22 mouse cellular contexts compared by ENCODE assay signal in genomic region chr11:114741451-114741850, GRCm38 (mm10). TPM values are rescaled to one million over a fixed set of nuclear protein-coding genes. Genes with fewer than 3 reads are reported as not detected.
DNase-seq lines count a peak whose midpoint lies in the region; ATAC-seq lines count a peak whose summit lies in the region.
"Had no signal": no experiment of that assay in that cellular context is flagged by ENCODE, and none has a peak within 500 bp of the region (broad histone marks: within the 10 kb centered on the region; RNA-seq: fewer than 3 reads in every experiment).

No protein-coding gene starts in this region.

- 19% methylated on average over 6 of the region's 6 CpGs for whole genome bisulfite sequencing in forebrain, embryonic 14.5 days
- WGBS in forebrain, embryonic 13.5 days = 16% methylated on average over 6 of the region's 6 CpGs
- WGBS in midbrain, embryonic 15.5 days = 6% methylated on average over 6 of the region's 6 CpGs

- no peak overlapping the region for H3K4me2 ChIP-seq in forebrain, embryonic 14.5 days (ENCODE audit: low read length)
- no peak overlapping the region for H3K4me2 ChIP-seq in forebrain, embryonic 13.5 days
- H3K4me2 ChIP-seq in midbrain, embryonic 15.5 days = no peak overlapping the region
- H3K4me2 ChIP-seq: limb, embryonic 13.5 days had no signal

- H3K4me3 ChIP-seq in forebrain, embryonic 14.5 days (ENCODE audit: low read depth, low read length) = no peak overlapping the region
- no peak overlapping the region for H3K4me3 ChIP-seq in forebrain, embryonic 13.5 days
- H3K4me3 ChIP-seq in midbrain, embryonic 15.5 days = no peak overlapping the region
- H3K4me3 ChIP-seq: erythroblast, embryonic 14.5 days; limb, embryonic 13.5 days; megakaryocyte, embryonic 14.5 days had no signal

- no peak for ATAC-seq in forebrain, embryonic 14.5 days
- ATAC-seq in forebrain, embryonic 13.5 days = no peak
- ATAC-seq in midbrain, embryonic 15.5 days (replicated peaks) = peak; percentile 70; the same call in 1 of the 2 replicates

- H3K27ac ChIP-seq in forebrain, embryonic 14.5 days (ENCODE audit: low read depth, low read length) = no peak overlapping the region
- H3K27ac ChIP-seq in forebrain, embryonic 13.5 days = no peak overlapping the region
- no peak overlapping the region for H3K27ac ChIP-seq in midbrain, embryonic 15.5 days
- H3K27ac ChIP-seq: limb, embryonic 13.5 days had no signal

- H3K9ac ChIP-seq in forebrain, embryonic 14.5 days (ENCODE audit: low read length) = no peak overlapping the region
- no peak overlapping the region for H3K9ac ChIP-seq in forebrain, embryonic 13.5 days
- no peak overlapping the region for H3K9ac ChIP-seq in midbrain, embryonic 15.5 days
- H3K9ac ChIP-seq: limb, embryonic 13.5 days had no signal

- peak; percentile 24 for DNase-seq in forebrain, embryonic 14.5 days (ENCODE audit: low spot score)
- DNase-seq in A20 (ENCODE audit: low read depth, low spot score) = peak; percentile 89
- peak; percentile 71 for DNase-seq in embryo, embryonic 10.5 days (ENCODE audit: low spot score)
- DNase-seq in liver = no peak
- DNase-seq in left cerebral cortex, adult 8-10 months (ENCODE audit: low spot score in 2 of 2) = no peak
- DNase-seq in thymus, postnatal 25 days = no peak
- DNase-seq: cerebellum, adult 9-11 months; gastrocnemius, postnatal 36 days; kidney, adult 2 months; kidney, postnatal 14 days; layer of hippocampus, adult 9-11 months; lung, postnatal 10 days; thymus, adult 18-20 months had no signal

- H3K9me3 ChIP-seq in forebrain, embryonic 14.5 days (replicated peaks; ENCODE audit: control insufficient read depth, low read length) = no peaks in the 10 kb centered on the region
- H3K9me3 ChIP-seq in forebrain, embryonic 13.5 days (replicated peaks) = no peaks in the 10 kb centered on the region
- H3K9me3 ChIP-seq in midbrain, embryonic 15.5 days = no peaks in the 10 kb centered on the region
- H3K9me3 ChIP-seq: limb, embryonic 13.5 days; megakaryocyte, embryonic 14.5 days had no signal

- H3K4me1 ChIP-seq in forebrain, embryonic 14.5 days (ENCODE audit: control insufficient read depth, insufficient read depth, low read length) = 0 out of 2 replicates have a peak, but pooled peaks cover 3% of the 10 kb centered on the region
- H3K4me1 ChIP-seq in forebrain, embryonic 13.5 days = peaks cover 25% of the 10 kb centered on the region
- H3K4me1 ChIP-seq in midbrain, embryonic 15.5 days = peaks cover 11% of the 10 kb centered on the region

- H3K27me3 ChIP-seq in forebrain, embryonic 14.5 days (replicated peaks; ENCODE audit: control insufficient read depth, insufficient read depth, low read length) = no peaks in the 10 kb centered on the region
- H3K27me3 ChIP-seq in forebrain, embryonic 13.5 days = no peaks in the 10 kb centered on the region
- peaks cover 15% of the 10 kb centered on the region for H3K27me3 ChIP-seq in midbrain, embryonic 15.5 days (replicated peaks)

- H3K36me3 ChIP-seq in forebrain, embryonic 14.5 days (ENCODE audit: control insufficient read depth, insufficient read depth, low read length) = no peaks in the 10 kb centered on the region
- no peaks in the 10 kb centered on the region for H3K36me3 ChIP-seq in forebrain, embryonic 13.5 days (ENCODE audit: poor library complexity, severe bottlenecking)
- H3K36me3 ChIP-seq in midbrain, embryonic 15.5 days (replicated peaks) = no peaks in the 10 kb centered on the region
- H3K36me3 ChIP-seq: limb, embryonic 13.5 days had no signal

RNA-seq across cellular contexts. Expression of gene Dnaic2, which starts 14.2 kb away (rescaled TPM):
- polyA plus RNA-seq in forebrain, embryonic 14.5 days (2014; fragmentation: Nextera tagmentation; extraction: Ambion mirVana) = 2.1 and 3.0 TPM in 2 replicates
- polyA plus RNA-seq in forebrain, embryonic 13.5 days (2015; fragmentation: Nextera tagmentation; extraction: Ambion mirVana) = 1.8 and 3.7 TPM in 2 replicates
- polyA plus RNA-seq in midbrain, embryonic 15.5 days (2015; fragmentation: Nextera tagmentation; extraction: Ambion mirVana) = 3.0 and 3.4 TPM in 2 replicates
- 1 to 10 TPM; 1.7 to 3.0 (median 2.5) TPM for total RNA-seq in left cerebral cortex, adult 8-10 months (2022)
- polyA plus RNA-seq: erythroblast, embryonic 14.5 days had no signal

RNA-seq across cellular contexts. Expression of gene Kif19a, which starts 23.7 kb away (rescaled TPM):
- polyA plus RNA-seq in forebrain, embryonic 14.5 days (2014; fragmentation: Nextera tagmentation; extraction: Ambion mirVana) = 0.23 and 0.34 TPM in 2 replicates
- polyA plus RNA-seq in forebrain, embryonic 13.5 days (2015; fragmentation: Nextera tagmentation; extraction: Ambion mirVana) = 0.36 and 1.3 TPM in 2 replicates
- polyA plus RNA-seq in midbrain, embryonic 15.5 days (2015; fragmentation: Nextera tagmentation; extraction: Ambion mirVana) = 0.40 and 0.46 TPM in 2 replicates
- total RNA-seq in left cerebral cortex, adult 8-10 months (2022) = 1 to 10 TPM; 2.4 to 3.4 (median 3.1) TPM
- polyA plus RNA-seq: erythroblast, embryonic 14.5 days had no signal

RNA-seq across cellular contexts. Expression of gene Btbd17, which starts 54.3 kb away (rescaled TPM):
- polyA plus RNA-seq in forebrain, embryonic 14.5 days (2014; fragmentation: Nextera tagmentation; extraction: Ambion mirVana) = 22.1 and 24.7 TPM in 2 replicates
- 25.8 and 27.1 TPM in 2 replicates for polyA plus RNA-seq in forebrain, embryonic 13.5 days (2015; fragmentation: Nextera tagmentation; extraction: Ambion mirVana)
- 21.4 and 28.4 TPM in 2 replicates for polyA plus RNA-seq in midbrain, embryonic 15.5 days (2015; fragmentation: Nextera tagmentation; extraction: Ambion mirVana)
- total RNA-seq in left cerebral cortex, adult 8-10 months (2022) = 10 to 100 TPM; 21.5 to 28.4 (median 23.1) TPM
- polyA plus RNA-seq: erythroblast, embryonic 14.5 days; liver, embryonic 16.5 days had no signal

RNA-seq across cellular contexts. Expression of gene Gpr142, which starts 57.3 kb away (rescaled TPM):
- not detected in 2 replicates for polyA plus RNA-seq in forebrain, embryonic 14.5 days (2014; fragmentation: Nextera tagmentation; extraction: Ambion mirVana)
- not detected in 2 replicates for polyA plus RNA-seq in forebrain, embryonic 13.5 days (2015; fragmentation: Nextera tagmentation; extraction: Ambion mirVana)
- not detected in 2 replicates for polyA plus RNA-seq in midbrain, embryonic 15.5 days (2015; fragmentation: Nextera tagmentation; extraction: Ambion mirVana)
- total RNA-seq in left cerebral cortex, adult 8-10 months (2022) = not detected
- total RNA-seq: gastrocnemius, postnatal 36 days; left cerebral cortex, postnatal 10 days had no signal
- polyA plus RNA-seq: embryonic facial prominence, embryonic 11.5 days; erythroblast, embryonic 14.5 days; heart, postnatal 0 days; kidney, adult 2 months; limb, embryonic 13.5 days; liver, embryonic 16.5 days had no signal

Comparison
In these comparisons a context has a peak if more than half of its experiments do, and no peak if none do; other contexts are left out.
1. DNase-seq: peak in forebrain, embryonic 14.5 days (single experiment), A20 (single experiment) and embryo, embryonic 10.5 days (single experiment); none in liver (single experiment), left cerebral cortex, adult 8-10 months (0 of 2) and thymus, postnatal 25 days (single experiment).